Mouse (Mus musculus): ENCODE measurements around the gene H2afy. TPM values are rescaled to one million over a fixed set of nuclear protein-coding genes. Genes with fewer than 3 reads are reported as not detected.
A peak's percentile ranks its signal among the peaks of the same experiment; 100 is the strongest.

Gene H2afy
- total and polyA plus RNA-seq, 3 experiments, result 148 to 162 (median 153) TPM

GRCm38 (mm10) chr13:56151404-56152226 is 15.5 kb upstream of the H2afy start:
- Histone ChIP-seq H3K79me2 (replicated peaks; ENCODE audit: control insufficient read depth, extremely low read depth, insufficient read depth, poor library complexity, severe bottlenecking) (no peaks in the 10 kb centered on the region), H3K4me3 (replicated peaks in 1 of 3; ENCODE audit: low read depth in 2 of 3, low read length in 2 of 3, poor library complexity in 1 of 3) (peak overlapping the region; percentile 37 to 57 (median 48)), H3K4me2 (ENCODE audit: insufficient read depth, low read depth, poor library complexity, severe bottlenecking) (peak overlapping the region; percentile 95), H3K27me3 (replicated peaks) (peaks cover 17% of the 10 kb centered on the region), H3K27ac (ENCODE audit: insufficient read depth, low read depth) (no peak overlapping the region), H3K36me3 (replicated peaks in 1 of 2; ENCODE audit: control insufficient read depth in 1 of 2, insufficient read depth in 1 of 2, low read length in 1 of 2) (no peaks in the 10 kb centered on the region), H3K9me3 (replicated peaks; ENCODE audit: low read length) (no peaks in the 10 kb centered on the region), H3K9ac (ENCODE audit: insufficient read depth, low read depth) (no peak overlapping the region), H3K4me1 (ENCODE audit: control insufficient read depth in 1 of 2, insufficient read depth in 2 of 2) (peaks cover 0 to 7% of the 10 kb centered on the region in 2 experiments; a peak in 2 of 4 replicates)
- dilution Hi-C loops (cut with MboI; ENCODE audit: extremely low pct_ligation_motif_present, extremely low pct_unique_long_range_greater_than_20kb, low sequenced_read_pairs), result no loop called here
- peak; percentile 44; the same call in 1 of the 2 replicates for TF ChIP-seq SIN3A (IDR thresholded peaks at IDR 0.05; ENCODE audit: low read length)
- TF ChIP-seq PAX5 (IDR thresholded peaks at IDR 0.05; ENCODE audit: low read length), result no peak
- 0 out of 2 replicates have a peak, but pooled peaks have one; percentile 55 for TF ChIP-seq MAZ (IDR thresholded peaks at IDR 0.05; ENCODE audit: low read depth, low read length)
- TF ChIP-seq UBTF (IDR thresholded peaks at IDR 0.05; ENCODE audit: low read depth, low read length), result no peak
- TF ChIP-seq ELF1 (IDR thresholded peaks at IDR 0.05; ENCODE audit: low read depth, low read length), result no peak
- TF ChIP-seq ETS1 (conservative IDR thresholded peaks at IDR 0.05; ENCODE audit: low read depth, low read length), result no peak
- TF ChIP-seq BHLHE40 (IDR thresholded peaks at IDR 0.05; ENCODE audit: low read depth, low read length), result peak; percentile 26; the same call in 1 of the 2 replicates
- TF ChIP-seq POLR2AphosphoS2 (IDR thresholded peaks at IDR 0.05; ENCODE audit: low read depth, low read length), result no peak
- TF ChIP-seq NRF1 (IDR thresholded peaks at IDR 0.05; ENCODE audit: low read depth, low read length), result peak; percentile 77
- TF ChIP-seq ZKSCAN1 (IDR thresholded peaks at IDR 0.05; ENCODE audit: borderline replicate concordance, low read depth, low read length), result no peak
- TF ChIP-seq ZNF384 (IDR thresholded peaks at IDR 0.05; ENCODE audit: low read depth, low read length), result no peak
- TF ChIP-seq MEF2A (IDR thresholded peaks at IDR 0.05; ENCODE audit: borderline replicate concordance, low read depth, low read length), result no peak
- peak; percentile 39; the same call in 1 of the 2 replicates for TF ChIP-seq TCF12 (IDR thresholded peaks at IDR 0.05; ENCODE audit: low read depth, low read length)
- no peak for TF ChIP-seq USF1 (IDR thresholded peaks at IDR 0.05; ENCODE audit: low read depth, low read length)
- no peak for TF ChIP-seq CHD2 (IDR thresholded peaks at IDR 0.05; ENCODE audit: low read length)
- TF ChIP-seq RAD21 (IDR thresholded peaks at IDR 0.05; ENCODE audit: low read depth, low read length), result peak; percentile 56
- no peak for TF ChIP-seq E2F4 (IDR thresholded peaks at IDR 0.05; ENCODE audit: insufficient replicate concordance, low read depth, low read length)
- TF ChIP-seq MAX (IDR thresholded peaks at IDR 0.05; ENCODE audit: low read length), result no peak; the same call in 1 of the 2 replicates
- TF ChIP-seq IRF4 (IDR thresholded peaks at IDR 0.05; ENCODE audit: low read depth, low read length), result no peak
- TF ChIP-seq NELFE (IDR thresholded peaks at IDR 0.05; ENCODE audit: low read depth, low read length), result peak; percentile 45; the same call in 1 of the 2 replicates
- TF ChIP-seq MAFK (IDR thresholded peaks at IDR 0.05; ENCODE audit: insufficient replicate concordance, low read length), result no peak
- TF ChIP-seq JUN (IDR thresholded peaks at IDR 0.05; ENCODE audit: insufficient read depth, low read depth, low read length), result no peak
- peak; percentile 76 for TF ChIP-seq SMC3 (IDR thresholded peaks at IDR 0.05; ENCODE audit: low read depth, low read length)
- TF ChIP-seq MYC (IDR thresholded peaks at IDR 0.05; ENCODE audit: low read depth, low read length), result 0 out of 2 replicates have a peak, but pooled peaks have one; percentile 20
- no peak for TF ChIP-seq POLR2A (IDR thresholded peaks at IDR 0.05; ENCODE audit: low read depth, low read length)
- no peak for TF ChIP-seq MXI1 (IDR thresholded peaks at IDR 0.05; ENCODE audit: low read depth, low read length)
- no peak for TF ChIP-seq KAT2A (IDR thresholded peaks at IDR 0.05; ENCODE audit: insufficient replicate concordance, low read length)
- peak; percentile 63 to 85 for TF ChIP-seq CTCF (conservative IDR thresholded peaks at IDR 0.05 in 1 of 2, IDR thresholded peaks at IDR 0.05 in 1 of 2; ENCODE audit: low read depth in 2 of 2, low read length in 2 of 2)
- in situ Hi-C loops (cut with MboI; ENCODE audit: low pct_ligation_motif_present, low pct_unique_long_range_greater_than_20kb, low sequenced_read_pairs), result no loop called here
- DNase-seq (ENCODE audit: extremely low read depth), result peak; percentile 86

All from CH12.LX (cell line).